Mouse (Mus musculus) inflammation-experienced regulatory T-cells, adult 6 months (primary cell): ENCODE data around the gene Rimbp3. TPM values are rescaled to one million over a fixed set of nuclear protein-coding genes. Genes with fewer than 3 reads are reported as not detected.

Source experiments
- ATAC-seq: one replicate; pipeline ENCODE4 v1.8.0; 2017
- polyA plus RNA-seq, 3 experiments: library from polyadenylated mRNA; unstranded; fragments of 100-300 nt; shearing (Covaris generic); gene quantifications; one replicate each; pipeline ENCODE4 v1.2.1; 2017

The Rimbp3 gene
- polyA plus RNA-seq, 3 experiments from 2014 or later, result 0.07 TPM; not detected in 2

GRCm38 (mm10) chr16:17258917-17259316 lies 50.5 kb downstream of the Rimbp3 start:
- ATAC-seq, result no peak

DNA sequence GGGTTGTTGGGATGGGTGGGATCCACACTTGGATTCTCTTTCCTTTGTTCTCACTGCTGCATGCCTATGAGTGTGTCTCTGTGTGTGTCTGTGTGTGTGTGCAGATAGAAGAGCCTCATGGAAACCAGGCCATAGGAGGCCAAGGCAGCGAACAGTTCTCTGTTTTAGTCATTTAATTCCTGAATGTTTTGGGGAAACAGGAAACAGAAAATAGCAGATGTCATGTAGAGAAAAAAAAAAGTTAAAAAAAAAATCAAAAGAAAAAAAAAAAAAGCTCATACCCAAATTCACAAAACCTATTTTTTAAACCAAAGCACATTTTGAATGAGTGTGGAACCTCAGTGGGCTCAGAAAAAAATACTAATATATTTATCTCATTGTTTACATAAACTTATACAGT lies 52.9 kb downstream of the Rimbp3 start:
- no peak for ATAC-seq

Other genes with a start within 250 kb of the Rimbp3 start
- gene Mapk1, start 225.2 kb upstream of the Rimbp3 start, polyA plus RNA-seq, result 10 to 100 TPM; 30.0 to 37.9 (median 31.0) TPM
- gene Ypel1, start 138.9 kb upstream of the Rimbp3 start, polyA plus RNA-seq, result 1 to 10 TPM; 4.6 to 7.0 (median 7.0) TPM
- gene Ppil2, start 97.3 kb upstream of the Rimbp3 start, polyA plus RNA-seq, result 100 to 1,000 TPM; 205 to 233 (median 224) TPM
- 10 to 100 TPM in 1 of 3 experiments, 1 to 10 TPM in 2; 3.4 to 26.3 (median 5.8) TPM for gene 2610318N02Rik, start 83.4 kb upstream of the Rimbp3 start, polyA plus RNA-seq
- gene Sdf2l1, start 76.2 kb upstream of the Rimbp3 start, polyA plus RNA-seq, result 10 to 100 TPM; 17.5 to 69.8 (median 18.3) TPM
- gene Ydjc, start 64.0 kb upstream of the Rimbp3 start, polyA plus RNA-seq, result 10 to 100 TPM in 1 of 3 experiments, 1 to 10 TPM in 2; 5.3 to 11.5 (median 7.4) TPM
- gene Ccdc116, start 61.4 kb upstream of the Rimbp3 start, polyA plus RNA-seq, result 1 to 10 TPM in 1 of 3 experiments, under 1 TPM in 2; 0.57 to 1.1 (median 0.70) TPM
- gene Ube2l3, start 6.0 kb upstream of the Rimbp3 start, polyA plus RNA-seq, result 100 to 1,000 TPM; 241 to 356 (median 330) TPM
- gene Hic2, start 25.0 kb downstream of the Rimbp3 start, polyA plus RNA-seq, result 1 to 10 TPM in 1 of 3 experiments, under 1 TPM in 2; 0.72 to 1.8 (median 0.83) TPM
- gene Tmem191c, start 67.5 kb downstream of the Rimbp3 start, polyA plus RNA-seq, result 10 to 100 TPM; 16.9 to 42.0 (median 36.2) TPM
- under 1 TPM; 0.58 to 0.83 (median 0.70) TPM for gene Serpind1, start 122.8 kb downstream of the Rimbp3 start, polyA plus RNA-seq
- 10 to 100 TPM in 2 of 3 experiments, 1 to 10 TPM in 1; 9.0 to 16.6 (median 11.6) TPM for gene Snap29, start 197.4 kb downstream of the Rimbp3 start, polyA plus RNA-seq
- 10 to 100 TPM; 45.7 to 57.2 (median 55.3) TPM for gene Pi4ka, start 197.7 kb downstream of the Rimbp3 start, polyA plus RNA-seq
- 10 to 100 TPM; 18.5 to 26.2 (median 19.8) TPM for gene Crkl, start 243.4 kb downstream of the Rimbp3 start, polyA plus RNA-seq